Mouse (Mus musculus) olfactory bulb, adult 2 months (tissue): Measurements from ENCODE around the gene Grip1. TPM values are rescaled to one million over a fixed set of nuclear protein-coding genes. Genes with fewer than 3 reads are reported as not detected.

Source experiments
- H3K27ac ChIP-seq: fragments of 200-500 bp; 2 replicates; pipeline ENCODE4 v1.5.1; 2012; ENCODE audit warnings: low read depth, low read length; ENCODE audit not compliant: insufficient read depth
- H3K4me1 ChIP-seq: fragments of 200-500 bp; 2 replicates; pipeline ENCODE4 v1.6.1; 2012; ENCODE audit warnings: low read length; ENCODE audit not compliant: control insufficient read depth, insufficient read depth
- H3K4me3 ChIP-seq: fragments of 200-500 bp; 2 replicates; pipeline ENCODE4 v1.5.1; 2012; ENCODE audit warnings: mild to moderate bottlenecking, low read depth, low read length, moderate library complexity; ENCODE audit not compliant: insufficient read depth
- CTCF ChIP-seq: fragments of 200-500 bp; IDR thresholded peaks from 2 replicates; pipeline ENCODE4 v1.5.1; 2012; ENCODE audit warnings: low read depth, mild to moderate bottlenecking, low read length, moderate library complexity; ENCODE audit not compliant: insufficient read depth
- POLR2A ChIP-seq: fragments of 200-500 bp; IDR thresholded peaks from 2 replicates; pipeline ENCODE4 v1.6.1; 2012; ENCODE audit warnings: mild to moderate bottlenecking, low read depth, low read length, moderate library complexity; ENCODE audit not compliant: insufficient read depth
- WGBS: fragments of 180-500 bp; shearing (Covaris S2); methylation state at CpG from one replicate; pipeline ENCODE4 v1.1.7; 2018; 5-methylcytosine and 5-hydroxymethylcytosine counted together
- polyA plus RNA-seq: library from polyadenylated mRNA; stranded (reverse); fragments of >200 nt; gene quantifications from 2 replicates; pipeline ENCODE4 v1.2.4, GENCODE M21; 2012; ENCODE audit warnings: low replicate concordance; ENCODE audit not compliant: missing spikeins, insufficient read depth, insufficient read length

The Grip1 gene
- polyA plus RNA-seq, 1 experiment, result not detected

- TF ChIP-seq CTCF (no peak), POLR2A (no peak)
- Histone ChIP-seq H3K4me1 (peaks cover 10% of the 10 kb centered on the region; the same call in 1 of the 2 replicates), H3K4me3 (no peak overlapping the region), H3K27ac (no peak overlapping the region)
- 83% methylated on average over 5 of the region's 5 CpGs for WGBS
Observed at GRCm38 (mm10) chr10:119833334-119833733, 379.7 kb downstream of the Grip1 start.

- H3K4me1 ChIP-seq, result peaks cover 10% of the 10 kb centered on the region; the same call in 1 of the 2 replicates
- H3K27ac ChIP-seq, result no peak overlapping the region
- no peak overlapping the region for H3K4me3 ChIP-seq
- WGBS, result 40% methylated on average over 4 of the region's 4 CpGs
- TF ChIP-seq POLR2A (no peak), CTCF (no peak)
Observed at GRCm38 (mm10) chr10:119834122-119834521, 380.5 kb downstream of the Grip1 start.

- Histone ChIP-seq H3K4me3 (no peak overlapping the region), H3K4me1 (peaks cover 5% of the 10 kb centered on the region; the same call in 1 of the 2 replicates), H3K27ac (no peak overlapping the region)
- TF ChIP-seq POLR2A, result no peak
- TF ChIP-seq CTCF, result no peak
- 87% methylated on average over 11 of the region's 11 CpGs for WGBS
Observed at GRCm38 (mm10) chr10:119839645-119840044, 386.0 kb downstream of the Grip1 start.

GRCm38 (mm10) chr10:119842004-119842403 is 388.4 kb downstream of the Grip1 start:
- TF ChIP-seq CTCF, result no peak
- TF ChIP-seq POLR2A, result no peak
- Histone ChIP-seq H3K4me1 (peaks cover 5% of the 10 kb centered on the region; the same call in 1 of the 2 replicates), H3K4me3 (no peak overlapping the region), H3K27ac (no peak overlapping the region)
- WGBS, result 94% methylated on average over 4 of the region's 4 CpGs

GRCm38 (mm10) chr10:119845705-119846410 is 392.2 kb downstream of the Grip1 start:
- 81% methylated on average over 11 of the region's 11 CpGs for WGBS
- Histone ChIP-seq H3K4me3 (no peak overlapping the region), H3K4me1 (no peaks in the 10 kb centered on the region), H3K27ac (no peak overlapping the region)
- no peak for TF ChIP-seq POLR2A
- TF ChIP-seq CTCF, result no peak

GRCm38 (mm10) chr10:119851594-119851993 is 398.0 kb downstream of the Grip1 start:
- Histone ChIP-seq H3K4me1 (no peaks in the 10 kb centered on the region), H3K4me3 (no peak overlapping the region), H3K27ac (no peak overlapping the region)
- WGBS, result 90% methylated on average over 11 of the region's 11 CpGs
- TF ChIP-seq CTCF, result no peak
- no peak for TF ChIP-seq POLR2A

- no peak for TF ChIP-seq POLR2A
- no peak for TF ChIP-seq CTCF
- Histone ChIP-seq H3K4me1 (no peaks in the 10 kb centered on the region), H3K4me3 (no peak overlapping the region), H3K27ac (no peak overlapping the region)
- WGBS, result 82% methylated on average over 7 of the region's 7 CpGs
Observed at GRCm38 (mm10) chr10:119852582-119853135, 399.0 kb downstream of the Grip1 start.

- H3K27ac ChIP-seq, result no peak overlapping the region
- H3K4me3 ChIP-seq, result no peak overlapping the region
- TF ChIP-seq CTCF (no peak), POLR2A (no peak)
- peaks cover 18% of the 10 kb centered on the region for H3K4me1 ChIP-seq
- 72% methylated on average over 3 of the region's 3 CpGs for WGBS
Observed at GRCm38 (mm10) chr10:119867726-119868125, 414.1 kb downstream of the Grip1 start.

- TF ChIP-seq CTCF (no peak), POLR2A (no peak)
- 49% methylated on average over 11 of the region's 11 CpGs for WGBS
- Histone ChIP-seq H3K4me3 (no peak overlapping the region), H3K27ac (no peak overlapping the region), H3K4me1 (peaks cover 18% of the 10 kb centered on the region)
Observed at GRCm38 (mm10) chr10:119868995-119869579, 415.5 kb downstream of the Grip1 start.
